Mouse (Mus musculus): ENCODE results near the gene Gmfg. TPM values are rescaled to one million over a fixed set of nuclear protein-coding genes. Genes with fewer than 3 reads are reported as not detected.

Gmfg gene
- polyA plus RNA-seq, 1 experiment from 2014 or later: 18.1 TPM

DNA sequence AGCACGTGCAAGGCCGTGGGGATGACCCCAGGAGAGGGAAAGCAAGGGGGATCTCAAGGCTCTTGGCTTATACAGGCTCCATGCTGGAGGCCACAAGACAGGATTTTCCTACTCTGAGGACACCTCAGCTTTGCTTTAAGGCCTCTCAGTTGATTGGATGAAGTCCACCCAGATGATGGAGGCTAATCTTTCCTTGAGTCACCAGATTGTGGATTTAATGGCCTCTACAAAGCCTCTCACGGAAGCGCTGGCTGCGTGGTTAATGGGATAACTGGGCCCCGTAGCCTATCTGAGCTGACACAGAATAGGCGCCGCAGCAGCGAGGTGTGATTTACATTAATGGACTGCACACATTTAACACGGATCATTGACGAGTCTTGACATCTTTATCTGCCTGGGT is 58.2 kb downstream of the Gmfg start:
- Histone ChIP-seq H3K4me1 (peaks cover 5% of the 10 kb centered on the region; the same call in 1 of the 2 replicates), H3K4me2 (no peak overlapping the region), H3K9me3 (no peaks in the 10 kb centered on the region), H3K27ac (no peak overlapping the region), H3K27me3 (no peaks in the 10 kb centered on the region), H3K4me3 (no peak overlapping the region), H3K9ac (no peak overlapping the region), H3K36me3 (no peaks in the 10 kb centered on the region)
- WGBS: 73% methylated on average over 11 of the region's 11 CpGs
- ATAC-seq (ENCODE audit: insufficient number of reproducible peaks, low FRiP score, low TSS enrichment, low read depth): no peak

Other genes starting within 250 kb of the Gmfg start
- 2.8 and 3.5 TPM in 2 replicates for gene Eid2, start 169.6 kb upstream of the Gmfg start, polyA plus RNA-seq (2015; fragmentation: Nextera tagmentation; extraction: Ambion mirVana)
- gene Eid2b, start 159.7 kb upstream of the Gmfg start, polyA plus RNA-seq (2015; fragmentation: Nextera tagmentation; extraction: Ambion mirVana): 12.6 and 12.8 TPM in 2 replicates
- gene Selenov, start 146.3 kb upstream of the Gmfg start, polyA plus RNA-seq (2015; fragmentation: Nextera tagmentation; extraction: Ambion mirVana): 1.0 TPM in 1 of 2 replicates, not detected in the other
- 0.35 and 0.53 TPM in 2 replicates for gene Dll3, start 135.2 kb upstream of the Gmfg start, polyA plus RNA-seq (2015; fragmentation: Nextera tagmentation; extraction: Ambion mirVana)
- 115 and 126 TPM in 2 replicates for gene Timm50, start 125.4 kb upstream of the Gmfg start, polyA plus RNA-seq (2015; fragmentation: Nextera tagmentation; extraction: Ambion mirVana)
- 95.3 and 98.0 TPM in 2 replicates for gene Supt5, start 98.7 kb upstream of the Gmfg start, polyA plus RNA-seq (2015; fragmentation: Nextera tagmentation; extraction: Ambion mirVana)
- gene Rps16, start 86.8 kb upstream of the Gmfg start, polyA plus RNA-seq (2015; fragmentation: Nextera tagmentation; extraction: Ambion mirVana): 822 and 1,022 TPM in 2 replicates
- gene Plekhg2, start 64.8 kb upstream of the Gmfg start, polyA plus RNA-seq (2015; fragmentation: Nextera tagmentation; extraction: Ambion mirVana): 54.4 and 54.8 TPM in 2 replicates
- 22.8 and 26.0 TPM in 2 replicates for gene Zfp36, start 57.2 kb upstream of the Gmfg start, polyA plus RNA-seq (2015; fragmentation: Nextera tagmentation; extraction: Ambion mirVana)
- 44.8 and 45.1 TPM in 2 replicates for gene Med29, start 44.7 kb upstream of the Gmfg start, polyA plus RNA-seq (2015; fragmentation: Nextera tagmentation; extraction: Ambion mirVana)
- gene Paf1, start 44.5 kb upstream of the Gmfg start, polyA plus RNA-seq (2015; fragmentation: Nextera tagmentation; extraction: Ambion mirVana): 67.6 and 73.4 TPM in 2 replicates
- 3.1 and 3.5 TPM in 2 replicates for gene Lrfn1, start 14.5 kb downstream of the Gmfg start, polyA plus RNA-seq (2015; fragmentation: Nextera tagmentation; extraction: Ambion mirVana)
- gene Ifnl2, start 73.0 kb downstream of the Gmfg start, polyA plus RNA-seq (2015; fragmentation: Nextera tagmentation; extraction: Ambion mirVana): not detected in 2 replicates
- gene Ifnl3, start 85.4 kb downstream of the Gmfg start, polyA plus RNA-seq (2015; fragmentation: Nextera tagmentation; extraction: Ambion mirVana): not detected in 2 replicates
- not detected in 2 replicates for gene Sycn, start 103.4 kb downstream of the Gmfg start, polyA plus RNA-seq (2015; fragmentation: Nextera tagmentation; extraction: Ambion mirVana)
- gene Nccrp1, start 109.8 kb downstream of the Gmfg start, polyA plus RNA-seq (2015; fragmentation: Nextera tagmentation; extraction: Ambion mirVana): 1.6 and 2.3 TPM in 2 replicates
- gene Samd4b, start 160.7 kb downstream of the Gmfg start, polyA plus RNA-seq (2015; fragmentation: Nextera tagmentation; extraction: Ambion mirVana): 26.3 and 28.3 TPM in 2 replicates
- 33.7 and 34.9 TPM in 2 replicates for gene Pak4, start 160.7 kb downstream of the Gmfg start, polyA plus RNA-seq (2015; fragmentation: Nextera tagmentation; extraction: Ambion mirVana)
- 1.8 and 1.9 TPM in 2 replicates for gene Acp7, start 193.9 kb downstream of the Gmfg start, polyA plus RNA-seq (2015; fragmentation: Nextera tagmentation; extraction: Ambion mirVana)

All from limb, embryonic 15.5 days (tissue).